Mouse (Mus musculus): ENCODE results near the gene Pdlim7.

Gene Pdlim7

GRCm38 (mm10) chr13:55519606-55520005 lies 6.1 kb upstream of the Pdlim7 start:
- no peak for DNase-seq (ENCODE audit: low spot score)

DNA sequence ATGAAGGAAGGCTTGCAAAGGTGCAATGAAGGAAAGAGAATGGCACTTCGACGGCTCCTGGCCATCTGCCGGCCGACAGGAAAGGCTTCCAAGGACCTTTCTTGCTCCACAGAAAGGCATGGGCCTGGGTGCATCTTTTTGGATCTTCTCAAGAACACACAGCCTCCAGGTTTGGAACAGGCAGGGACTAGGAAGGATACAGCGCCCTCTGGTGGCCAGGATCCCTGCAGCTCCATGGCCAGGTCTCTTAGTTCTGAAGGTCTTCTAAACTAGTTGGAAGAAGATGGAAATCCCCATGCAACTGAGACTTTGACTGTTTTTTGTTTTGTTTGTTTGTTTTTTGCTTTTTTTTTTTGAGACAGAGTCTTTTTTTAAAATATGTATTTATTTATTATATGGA lies 3.5 kb upstream of the Pdlim7 start:
- DNase-seq (ENCODE audit: low spot score), result peak; percentile 83

- DNase-seq (ENCODE audit: low spot score), result no peak
Observed at GRCm38 (mm10) chr13:55513828-55514227, 352 bp upstream of the Pdlim7 start.

- DNase-seq (ENCODE audit: low spot score), result peak; percentile 38
Observed at GRCm38 (mm10) chr13:55512379-55513031, 971 bp downstream of the Pdlim7 start.

DNA sequence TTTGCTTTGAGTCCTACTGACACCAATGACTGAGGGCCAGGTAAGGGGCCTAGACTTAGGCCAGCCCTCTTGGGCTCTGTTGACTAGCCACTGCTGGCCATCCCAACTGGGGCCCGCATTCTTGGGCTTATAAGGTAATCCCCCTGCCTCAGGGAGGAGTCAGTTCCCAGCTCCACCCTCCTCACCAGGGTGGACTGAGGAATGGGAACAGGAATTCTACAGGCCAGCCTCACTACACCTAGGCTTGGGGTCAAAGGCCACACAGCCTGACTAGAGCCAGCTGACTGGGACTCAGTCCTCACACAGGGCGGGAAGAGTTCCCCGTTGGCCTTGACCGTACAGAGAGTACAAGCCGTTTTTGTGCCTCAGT lies 2.0 kb downstream of the Pdlim7 start:
- no peak for DNase-seq (ENCODE audit: low spot score)

DNA sequence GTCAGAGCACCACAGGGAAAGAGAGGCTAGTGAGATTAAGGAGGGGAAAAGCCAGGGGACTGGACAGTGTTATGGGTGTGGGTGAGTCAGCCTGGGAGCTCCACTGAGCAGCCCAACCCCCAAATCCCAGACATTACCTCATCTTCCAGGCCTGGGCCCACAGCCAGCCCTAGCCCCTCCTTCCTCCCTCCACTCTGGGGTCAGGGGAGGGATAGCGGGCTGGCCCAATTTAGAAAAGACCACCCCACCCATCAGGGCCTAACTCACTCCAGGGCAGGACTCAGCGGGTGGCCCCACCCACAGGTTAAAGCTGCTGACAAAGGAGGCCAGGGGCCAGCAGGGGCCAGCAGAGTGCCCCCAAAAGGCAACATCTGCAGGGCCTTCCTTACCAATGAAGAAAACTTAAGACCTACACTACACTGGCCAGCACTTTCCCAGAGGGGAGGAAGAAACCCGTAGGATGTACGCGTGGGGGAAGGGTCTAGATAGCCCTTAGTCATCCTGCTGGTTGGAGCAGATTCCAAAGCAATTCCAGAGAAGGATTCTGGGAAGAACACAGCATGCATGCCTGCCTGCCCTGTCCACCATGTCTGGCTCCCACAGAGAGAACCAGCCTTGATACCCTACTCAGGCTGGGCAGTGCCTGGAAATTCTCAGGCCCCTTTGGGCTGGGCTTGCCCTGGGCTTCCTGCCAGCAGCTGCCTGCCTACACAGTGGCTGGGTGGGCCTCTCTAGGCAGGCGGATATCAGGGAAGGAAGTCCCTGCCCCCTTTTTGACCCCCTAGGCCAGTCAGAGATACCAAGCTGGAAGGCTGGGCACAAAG lies 2.6 kb downstream of the Pdlim7 start:
- DNase-seq (ENCODE audit: low spot score), result peak; percentile 62

- DNase-seq (ENCODE audit: low spot score), result no peak
Observed at GRCm38 (mm10) chr13:55510332-55510667, 3.2 kb downstream of the Pdlim7 start.

DNA sequence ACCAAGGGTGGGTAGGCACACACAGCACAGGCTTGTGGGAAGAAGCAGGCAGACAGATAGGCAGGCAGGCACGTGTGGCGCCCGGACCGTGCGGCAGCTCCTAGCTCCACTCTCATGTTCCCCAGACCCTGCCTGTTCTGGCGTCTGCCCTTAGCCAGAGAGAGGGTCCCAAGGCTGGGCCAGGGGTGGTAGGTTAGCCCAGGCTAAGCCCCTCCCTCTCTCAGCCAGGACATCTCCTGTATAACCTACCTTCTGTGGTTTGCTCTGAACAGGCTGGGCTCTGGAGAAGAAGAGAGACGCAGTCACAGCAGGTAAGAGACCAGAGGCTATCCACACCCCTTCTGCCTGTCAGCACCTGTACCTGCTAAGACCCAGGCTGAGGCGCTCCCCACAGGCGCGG lies 4.9 kb downstream of the Pdlim7 start:
- DNase-seq (ENCODE audit: low spot score), result no peak

DNA sequence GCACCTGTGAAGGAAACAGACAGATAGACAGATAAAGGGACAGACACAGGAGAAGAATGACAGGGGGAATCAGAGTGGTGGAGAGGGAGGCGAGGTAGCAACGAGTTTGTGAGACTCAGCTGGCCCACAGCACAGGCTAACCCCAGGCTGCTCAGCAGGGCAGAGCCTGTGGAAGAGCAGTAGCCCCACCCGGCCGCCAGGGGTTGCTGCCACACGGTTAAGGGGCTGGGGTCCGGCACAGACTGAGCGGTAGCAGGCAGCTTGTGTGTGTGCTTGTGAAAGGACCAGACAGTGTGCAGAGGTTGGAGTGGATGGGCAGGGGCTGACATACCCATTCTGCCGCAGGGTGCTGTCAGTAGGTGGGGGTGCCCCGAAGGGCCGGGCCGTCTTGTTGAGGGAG lies 5.6 kb downstream of the Pdlim7 start:
- DNase-seq (ENCODE audit: low spot score), result no peak

DNA sequence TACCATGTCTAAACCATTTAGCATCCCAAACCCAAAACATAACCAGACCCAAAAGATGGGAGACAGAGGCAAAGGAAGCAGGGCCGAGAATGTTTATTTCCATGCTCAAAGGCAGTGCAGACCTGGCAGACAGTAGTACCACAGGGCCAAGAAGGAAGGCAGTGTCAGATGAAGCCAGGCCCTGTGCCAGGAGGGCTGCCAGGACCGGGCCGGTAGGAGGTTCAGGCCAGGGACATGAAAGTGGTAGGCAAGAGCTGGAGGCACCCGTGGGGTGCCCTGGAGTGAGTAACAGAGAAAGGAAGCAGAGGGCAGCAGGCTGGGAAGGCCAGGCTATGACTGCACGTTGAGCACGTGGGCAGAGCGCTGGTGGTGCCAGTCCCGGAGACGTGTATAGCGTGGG lies 6.8 kb downstream of the Pdlim7 start:
- DNase-seq (ENCODE audit: low spot score), result no peak

GRCm38 (mm10) chr13:55505810-55506209 lies 7.7 kb downstream of the Pdlim7 start:
- no peak for DNase-seq (ENCODE audit: low spot score)

GRCm38 (mm10) chr13:55504390-55504789 lies 9.1 kb downstream of the Pdlim7 start:
- no peak for DNase-seq (ENCODE audit: low spot score)

- DNase-seq (ENCODE audit: low spot score), result no peak
Observed at GRCm38 (mm10) chr13:55502405-55502804, 11.1 kb downstream of the Pdlim7 start.

- DNase-seq (ENCODE audit: low spot score), result no peak
Observed at GRCm38 (mm10) chr13:55500575-55500974, 12.9 kb downstream of the Pdlim7 start.

- DNase-seq (ENCODE audit: low spot score), result no peak
Observed at GRCm38 (mm10) chr13:55498906-55499305, 14.6 kb downstream of the Pdlim7 start.

DNA sequence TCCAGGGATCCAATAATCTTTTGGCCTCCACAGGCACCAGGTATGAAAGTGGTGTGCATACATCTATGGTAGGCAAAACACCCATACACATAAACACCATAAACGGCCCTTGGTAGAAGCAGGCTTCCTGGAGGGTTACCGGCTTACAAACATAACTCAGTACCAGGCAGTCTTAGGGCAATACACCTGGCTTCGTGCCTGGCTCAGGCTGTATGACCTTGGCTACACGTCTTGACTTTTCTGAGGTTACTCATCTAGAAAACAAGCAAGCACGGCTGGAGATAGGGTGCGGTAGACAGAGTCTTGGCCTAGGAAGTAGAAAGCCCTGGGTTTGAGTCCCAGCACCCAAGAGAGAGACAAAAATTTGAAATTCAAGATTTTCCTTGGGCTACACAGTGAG lies 16.8 kb downstream of the Pdlim7 start:
- no peak for DNase-seq (ENCODE audit: low spot score)

GRCm38 (mm10) chr13:55495702-55496101 lies 17.8 kb downstream of the Pdlim7 start:
- DNase-seq (ENCODE audit: low spot score), result no peak

GRCm38 (mm10) chr13:55494883-55495621 lies 18.4 kb downstream of the Pdlim7 start:
- no peak for DNase-seq (ENCODE audit: low spot score)

- no peak for DNase-seq (ENCODE audit: low spot score)
Observed at GRCm38 (mm10) chr13:55494257-55494656, 19.2 kb downstream of the Pdlim7 start.

- no peak for DNase-seq (ENCODE audit: low spot score)
Observed at GRCm38 (mm10) chr13:55487578-55488498, 25.6 kb downstream of the Pdlim7 start, which contains the start of gene Dbn1. Gene Dbn1 (minus strand): TSS chr13:55488111.

DNA sequence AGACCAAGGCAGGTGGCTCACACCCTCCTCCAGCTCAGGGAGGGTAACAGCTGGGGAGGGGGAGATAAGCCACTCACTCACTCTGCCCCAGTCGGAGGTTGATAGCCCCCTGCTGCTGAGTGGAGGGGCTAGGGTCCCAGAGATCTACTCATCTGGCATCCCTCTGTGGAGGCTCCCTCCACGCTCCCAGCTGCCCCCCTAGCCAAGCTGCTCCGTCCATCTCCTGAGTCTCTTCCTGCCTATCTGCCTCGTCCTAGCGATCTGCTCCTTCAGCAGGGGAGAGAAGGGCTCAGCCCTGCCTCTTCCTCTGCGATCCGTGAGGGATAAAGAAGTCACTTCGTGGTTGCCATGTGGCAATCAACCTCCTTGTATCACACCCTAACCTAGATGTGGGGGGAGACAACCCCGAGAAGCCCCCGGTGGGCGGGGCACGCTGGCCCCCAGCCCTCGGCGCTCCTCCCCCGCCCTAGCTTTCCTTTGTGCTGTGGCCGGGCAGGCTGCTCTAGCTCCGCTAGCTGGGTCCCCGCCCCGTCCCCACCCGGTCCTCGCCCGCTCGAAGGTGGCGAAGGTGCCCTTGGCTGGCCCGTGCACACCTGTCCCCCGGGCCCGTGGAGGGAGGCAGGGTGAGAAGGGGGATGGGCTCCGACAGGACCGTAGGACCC lies 26.4 kb downstream of the Pdlim7 start:
- DNase-seq (ENCODE audit: low spot score), result no peak

Measured in ovary, postnatal 10 days (tissue).